In genomic region chr14:55177274-55177673, GRCm38 (mm10) we compare ENCODE assay signal across 9 mouse cellular contexts. TPM values are rescaled to one million over a fixed set of nuclear protein-coding genes. Genes with fewer than 3 reads are reported as not detected.
DNase-seq lines count a peak whose midpoint lies in the region; ATAC-seq and TF ChIP-seq lines count a peak whose summit lies in the region.
"Had no signal": no experiment of that assay in that cellular context is flagged by ENCODE, and none has a peak within 500 bp of the region (broad histone marks: within the 10 kb centered on the region; RNA-seq: fewer than 3 reads in every experiment).

No protein-coding gene starts in this region.

- H3K27me3 ChIP-seq in hindbrain, embryonic 10.5 days (ENCODE audit: insufficient read depth, poor library complexity, severe bottlenecking) = no peaks in the 10 kb centered on the region
- no peaks in the 10 kb centered on the region for H3K27me3 ChIP-seq in hindbrain, embryonic 13.5 days
- H3K27me3 ChIP-seq in intestine, embryonic 14.5 days (replicated peaks; ENCODE audit: control insufficient read depth, insufficient read depth, low read length) = no peaks in the 10 kb centered on the region
- H3K27me3 ChIP-seq: stomach, embryonic 15.5 days had no signal

- peak; percentile 79 for TF ChIP-seq CTCF in left cerebral cortex, adult 2 months (IDR thresholded peaks at IDR 0.05)

- no peak overlapping the region for H3K9ac ChIP-seq in hindbrain, embryonic 13.5 days
- H3K9ac ChIP-seq in intestine, embryonic 14.5 days (ENCODE audit: low read length) = no peak overlapping the region
- H3K9ac ChIP-seq: stomach, embryonic 15.5 days had no signal

- intact Hi-C loops in left cerebral cortex, adult 2 months (cut with DNase I) = no loop called here

- no peak overlapping the region for H3K4me3 ChIP-seq in hindbrain, embryonic 10.5 days
- no peak overlapping the region for H3K4me3 ChIP-seq in hindbrain, embryonic 13.5 days
- H3K4me3 ChIP-seq in intestine, embryonic 14.5 days (ENCODE audit: low read depth, low read length) = no peak overlapping the region
- no peak overlapping the region for H3K4me3 ChIP-seq in left cerebral cortex, adult 2 months
- H3K4me3 ChIP-seq: stomach, embryonic 15.5 days had no signal

- H3K9me3 ChIP-seq in hindbrain, embryonic 10.5 days = no peaks in the 10 kb centered on the region
- H3K9me3 ChIP-seq in hindbrain, embryonic 13.5 days = no peaks in the 10 kb centered on the region
- H3K9me3 ChIP-seq in intestine, embryonic 14.5 days (ENCODE audit: control insufficient read depth, low read length) = no peaks in the 10 kb centered on the region
- H3K9me3 ChIP-seq: stomach, embryonic 15.5 days had no signal

- 0 out of 2 replicates have a peak, but pooled peaks cover 7% of the 10 kb centered on the region for H3K4me1 ChIP-seq in hindbrain, embryonic 10.5 days (replicated peaks)
- H3K4me1 ChIP-seq in hindbrain, embryonic 13.5 days (replicated peaks) = no peaks in the 10 kb centered on the region
- no peaks in the 10 kb centered on the region for H3K4me1 ChIP-seq in intestine, embryonic 14.5 days (replicated peaks; ENCODE audit: control insufficient read depth, insufficient read depth, low read length)
- H3K4me1 ChIP-seq: stomach, embryonic 15.5 days had no signal

- no peaks in the 10 kb centered on the region for H3K36me3 ChIP-seq in hindbrain, embryonic 10.5 days
- H3K36me3 ChIP-seq in hindbrain, embryonic 13.5 days = no peaks in the 10 kb centered on the region
- no peaks in the 10 kb centered on the region for H3K36me3 ChIP-seq in intestine, embryonic 14.5 days (ENCODE audit: control insufficient read depth, insufficient read depth, low read length)
- H3K36me3 ChIP-seq: stomach, embryonic 15.5 days had no signal

- WGBS in hindbrain, embryonic 10.5 days = 33% methylated on average over 5 of the region's 5 CpGs
- WGBS in hindbrain, embryonic 13.5 days = 37% methylated on average over 5 of the region's 5 CpGs
- WGBS in intestine, embryonic 14.5 days = 31% methylated on average over 5 of the region's 5 CpGs

- no peak overlapping the region for H3K4me2 ChIP-seq in hindbrain, embryonic 13.5 days
- H3K4me2 ChIP-seq in intestine, embryonic 14.5 days (ENCODE audit: low read length) = no peak overlapping the region
- H3K4me2 ChIP-seq: stomach, embryonic 15.5 days had no signal

- peak; percentile 46 for DNase-seq in hindbrain, embryonic 10.5 days (ENCODE audit: low spot score)
- peak; percentile 54 for DNase-seq in MN1 (ENCODE audit: low spot score)
- DNase-seq in cerebellum, adult 8-10 months = peak; percentile 70
- peak; percentile 70 for DNase-seq in intestine, embryonic 14.5 days (ENCODE audit: low spot score)
- peak; percentile 59 to 70 for DNase-seq in left cerebral cortex, adult 2 months (ENCODE audit: extremely low spot score in 1 of 2, low spot score in 2 of 2)
- peak; percentile 16 to 43 for DNase-seq in natural killer cell, adult 2 months (ENCODE audit: low spot score in 2 of 2)
- DNase-seq in thymus, postnatal 10 days (ENCODE audit: low spot score in 2 of 2) = peak; percentile 24 to 61

- ATAC-seq in hindbrain, embryonic 13.5 days (ENCODE audit: low FRiP score) = no peak
- ATAC-seq in intestine, embryonic 14.5 days (replicated peaks; ENCODE audit: low FRiP score, low TSS enrichment, low read depth) = no peak

- no peak overlapping the region for H3K27ac ChIP-seq in hindbrain, embryonic 10.5 days
- H3K27ac ChIP-seq in hindbrain, embryonic 13.5 days = no peak overlapping the region
- no peak overlapping the region for H3K27ac ChIP-seq in intestine, embryonic 14.5 days (ENCODE audit: low read depth)
- no peak overlapping the region for H3K27ac ChIP-seq in left cerebral cortex, adult 2 months
- H3K27ac ChIP-seq: stomach, embryonic 15.5 days had no signal

RNA-seq across cellular contexts. Expression of gene Dhrs2, which starts 44.5 kb away (rescaled TPM):
- not detected in 2 replicates for polyA plus RNA-seq in hindbrain, embryonic 10.5 days (2016; fragmentation: Nextera tagmentation; extraction: Ambion mirVana)
- polyA plus RNA-seq in hindbrain, embryonic 13.5 days (2015; fragmentation: Nextera tagmentation; extraction: Ambion mirVana) = 0.93 and 1.3 TPM in 2 replicates
- polyA plus RNA-seq in intestine, embryonic 14.5 days (2014; fragmentation: Nextera tagmentation; extraction: Ambion mirVana) = 0.23 TPM in 2 replicates
- total RNA-seq in left cerebral cortex, adult 2 months (2021) = not detected
